Mouse (Mus musculus): Measurements from ENCODE around the gene Cda.

DNA sequence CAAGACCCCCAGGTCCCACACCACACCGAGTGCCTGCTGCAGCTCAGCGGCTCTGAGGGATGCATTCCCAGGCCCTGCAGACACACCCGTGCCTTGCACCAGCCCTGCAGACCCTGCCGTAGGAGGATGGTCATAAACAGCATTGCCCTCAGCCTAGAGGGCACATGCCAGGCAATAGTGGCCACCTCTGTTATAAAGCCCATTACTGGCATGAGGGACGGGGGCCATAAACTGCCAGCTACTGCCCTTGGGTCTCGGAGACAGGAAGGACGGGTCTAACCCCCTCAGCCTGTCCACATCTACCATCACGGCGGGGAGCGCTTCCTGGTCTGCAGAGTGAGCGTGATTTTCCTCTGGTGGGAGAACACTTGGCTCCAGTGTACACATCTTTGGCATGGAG, 54.8 kb downstream of the Cda start:
- TF ChIP-seq CTCF (IDR thresholded peaks at IDR 0.05; ENCODE audit: low read depth) (no peak), EP300 (IDR thresholded peaks at IDR 0.05; ENCODE audit: low read depth) (no peak)
